Mouse (Mus musculus) E14TG2a.4 (cell line): Measurements from ENCODE around the gene Sesn1.

Source experiments
- CTCF ChIP-seq: conservative IDR thresholded peaks from 2 replicates; pipeline ENCODE4 v1.5.1; 2014; ENCODE audit warnings: low read length
- NANOG ChIP-seq: IDR thresholded peaks from 2 replicates; pipeline ENCODE4 v1.6.1; 2014; ENCODE audit warnings: borderline replicate concordance, low read length, mixed read lengths
- POU5F1 ChIP-seq: IDR thresholded peaks from 2 replicates; pipeline ENCODE4 v1.6.1; 2014; ENCODE audit warnings: low read length, borderline replicate concordance

GRCm38 (mm10) chr10:41829191-41829590, 19.5 kb downstream of the Sesn1 start:
- TF ChIP-seq CTCF: no peak
- TF ChIP-seq POU5F1: no peak
- no peak for TF ChIP-seq NANOG
